Mouse (Mus musculus) gonadal fat pad, adult 2 months (tissue): ENCODE results near the gene Mllt6. TPM values are rescaled to one million over a fixed set of nuclear protein-coding genes. Genes with fewer than 3 reads are reported as not detected.
"Not testable (repeated sequence)": the region's sequence is repeated elsewhere in the genome, so short reads cannot be mapped to it uniquely, and the experiment has no call there.

Experiments used
- DNase-seq: peaks from one replicate; pipeline ENCODE4 v3.0.0-alpha.2; 2012; ENCODE audit warnings: low read depth
- polyA plus RNA-seq: library from polyadenylated mRNA; depleted of rRNA; stranded (reverse); fragments of >200 nt; gene quantifications from 2 replicates; pipeline ENCODE4 v1.2.3, GENCODE M21; 2012; rRNA removed

Mllt6 gene
- 24.5 and 28.8 TPM in 2 replicates for polyA plus RNA-seq

DNA sequence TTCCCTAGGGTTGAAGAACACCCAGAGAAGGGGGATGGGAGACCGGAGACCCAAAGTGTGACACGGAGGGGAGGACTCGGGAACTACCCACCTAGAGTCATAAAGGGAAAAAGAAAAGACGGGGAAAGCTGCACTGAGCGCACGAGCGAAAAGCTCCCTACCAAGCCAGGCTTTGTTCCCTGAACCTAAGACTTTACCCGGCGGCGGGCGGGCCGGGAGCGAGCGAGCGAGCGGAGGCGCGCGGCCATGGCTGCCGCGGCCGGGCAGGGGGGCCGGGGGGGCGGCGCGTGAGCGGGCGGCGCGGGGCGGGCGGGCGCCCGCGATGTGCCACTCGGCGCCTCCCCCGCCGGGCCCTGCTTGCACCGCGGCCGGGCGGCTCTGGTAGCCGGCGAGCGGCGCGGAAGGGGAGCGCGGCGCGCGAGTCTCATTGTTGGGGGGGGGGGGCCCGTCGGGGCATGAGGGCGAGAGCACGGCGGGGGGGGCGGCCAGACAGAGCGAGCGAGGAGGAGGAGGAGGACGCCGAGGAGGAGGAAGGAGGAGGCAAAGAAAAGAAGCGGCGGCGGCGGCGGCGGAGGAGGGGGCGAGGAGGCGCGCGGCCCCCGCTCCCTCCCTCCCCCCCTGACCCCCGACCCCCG, at the start of gene Mllt6:
TSS of gene Mllt6 (plus strand) at position 522 of the 635 bp plus-strand sequence.
- no peak for DNase-seq

DNA sequence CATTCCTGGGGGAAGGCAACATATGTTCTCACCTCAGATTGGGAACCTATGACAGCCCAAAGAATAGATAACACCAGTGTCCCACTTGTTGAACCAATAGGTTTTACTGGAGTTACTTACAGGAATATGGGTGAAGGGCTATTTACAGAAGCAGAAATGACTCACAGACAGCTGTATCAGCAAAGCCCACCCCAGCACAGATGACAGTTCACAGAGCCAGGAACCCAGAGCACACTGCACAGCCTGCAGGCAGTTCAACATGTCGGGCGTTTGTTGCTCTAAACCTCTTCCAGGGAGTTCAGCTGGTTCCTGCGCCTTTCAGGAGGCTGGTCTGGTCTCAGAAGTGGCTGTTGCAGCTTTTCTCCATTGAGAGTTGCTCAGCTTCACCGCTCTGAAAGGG, 47.9 kb upstream of the Mllt6 start:
- no peak for DNase-seq

GRCm38 (mm10) chr11:97618368-97618767, 44.8 kb upstream of the Mllt6 start:
- DNase-seq = no peak

GRCm38 (mm10) chr11:97619391-97619795, 43.8 kb upstream of the Mllt6 start:
- no peak for DNase-seq

DNA sequence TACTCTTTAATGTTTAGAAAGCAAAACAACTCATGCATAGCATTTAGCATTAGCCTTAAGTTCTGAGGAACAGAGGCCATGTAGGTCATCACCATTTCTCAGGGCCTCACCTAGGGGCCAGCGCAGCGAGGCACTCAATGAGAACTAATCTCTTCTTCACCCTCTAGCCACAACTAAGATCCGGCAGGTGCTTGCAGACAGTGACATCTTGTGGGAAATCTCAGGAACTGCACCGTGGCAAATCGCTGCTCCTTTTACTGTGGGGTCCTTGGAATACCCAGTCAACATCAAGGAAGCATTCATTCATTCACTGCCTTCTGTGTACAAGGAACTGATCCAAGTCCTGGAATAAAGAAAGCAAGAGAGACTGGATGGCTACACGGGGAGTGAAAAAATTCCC, 40.8 kb upstream of the Mllt6 start:
- DNase-seq = no peak

DNA sequence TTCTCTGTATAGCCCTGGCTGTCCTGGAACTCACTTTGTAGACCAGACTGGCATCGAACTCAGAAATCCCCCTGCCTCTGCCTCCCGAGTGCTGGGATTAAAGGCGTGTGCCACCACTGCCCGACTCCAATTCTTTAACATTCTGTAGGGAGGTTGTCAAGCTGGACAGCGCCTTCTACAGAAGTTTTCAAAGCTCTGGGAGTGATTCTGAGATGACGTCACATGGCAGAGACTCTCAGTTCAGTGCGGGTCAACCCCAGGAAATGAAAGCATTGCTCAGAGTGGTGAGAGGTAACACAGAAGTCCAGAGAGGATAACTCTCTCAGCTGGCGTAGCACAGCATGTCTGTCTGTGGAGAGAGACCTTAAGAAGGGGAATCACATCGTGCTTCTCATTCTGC, 40.0 kb upstream of the Mllt6 start:
- DNase-seq = no peak

DNA sequence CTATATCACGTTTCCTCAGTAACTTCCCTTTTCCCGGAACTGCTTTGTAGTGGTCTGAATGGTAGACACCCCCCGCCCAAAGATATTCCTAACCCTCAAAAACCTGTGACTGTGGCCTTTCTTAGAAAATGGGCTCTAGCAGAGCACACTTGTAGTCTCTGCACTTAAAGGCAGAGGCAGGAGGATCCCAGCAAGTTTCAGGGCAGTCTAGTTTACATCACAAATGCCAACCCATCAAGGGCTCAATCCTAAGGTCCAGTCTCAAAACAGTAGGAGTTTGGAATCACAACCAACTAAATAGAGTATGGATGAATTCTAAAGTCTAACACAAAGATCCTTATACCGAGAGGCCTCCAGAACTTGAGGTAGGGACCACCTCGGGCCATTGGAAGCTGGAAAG, 37.7 kb upstream of the Mllt6 start:
- no peak for DNase-seq

GRCm38 (mm10) chr11:97626431-97626830, 36.8 kb upstream of the Mllt6 start:
- no peak for DNase-seq

DNA sequence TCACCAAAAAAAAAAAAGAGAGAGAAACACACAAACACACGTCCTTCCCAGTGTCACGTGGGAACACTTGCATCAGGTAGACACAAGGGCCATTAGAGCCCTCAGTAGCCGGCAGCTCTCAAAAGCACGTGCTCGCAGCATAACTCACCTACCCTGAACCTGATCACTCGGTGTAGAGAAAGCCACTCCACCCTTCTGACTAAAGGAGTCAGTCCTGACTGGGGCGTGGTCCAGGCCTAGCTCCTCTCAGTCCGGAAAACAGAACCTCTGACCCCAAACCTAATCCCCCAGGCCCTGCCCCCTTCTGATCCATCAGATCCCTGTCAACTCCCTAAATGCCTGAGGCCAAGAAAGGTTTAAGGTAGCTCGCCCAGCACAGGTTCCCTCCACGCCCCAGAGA, 36.4 kb upstream of the Mllt6 start:
- DNase-seq = no peak

DNA sequence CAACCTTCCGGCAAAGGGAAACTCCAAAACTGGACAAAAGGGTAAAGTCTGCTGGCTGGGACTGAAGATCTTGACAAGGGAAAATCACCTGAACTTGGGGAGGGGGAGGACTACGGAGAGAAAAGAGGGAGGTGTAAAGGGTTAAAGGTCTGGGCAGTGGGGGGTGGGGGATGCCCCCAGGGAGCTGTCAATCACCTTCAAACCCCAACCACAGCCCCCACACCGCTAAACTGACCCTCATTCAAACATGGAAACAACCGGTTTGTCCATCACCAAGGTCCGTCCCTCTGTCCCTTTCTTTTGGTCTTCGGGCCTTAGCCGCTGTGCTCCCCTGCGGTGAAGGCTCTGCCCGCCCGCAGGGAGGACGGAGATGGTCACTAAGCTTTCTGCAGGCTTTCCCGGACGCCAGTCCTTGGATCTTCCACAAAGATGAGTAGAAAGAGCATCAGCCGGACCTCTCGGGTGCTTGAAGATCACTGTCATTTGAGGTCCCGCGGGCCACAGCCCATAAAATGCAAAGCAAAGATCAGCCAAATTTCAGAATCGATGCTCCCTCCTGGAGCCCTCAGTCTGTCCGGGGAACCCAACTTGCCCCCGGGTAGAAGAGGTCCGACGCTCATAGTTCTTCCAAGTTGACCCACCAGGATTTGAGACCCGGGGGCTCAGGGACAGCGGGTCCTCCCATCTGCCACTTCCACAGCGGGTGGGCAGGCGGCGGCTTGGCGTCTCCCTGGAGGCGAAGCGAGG, 35.5 kb upstream of the Mllt6 start:
- no peak for DNase-seq

DNA sequence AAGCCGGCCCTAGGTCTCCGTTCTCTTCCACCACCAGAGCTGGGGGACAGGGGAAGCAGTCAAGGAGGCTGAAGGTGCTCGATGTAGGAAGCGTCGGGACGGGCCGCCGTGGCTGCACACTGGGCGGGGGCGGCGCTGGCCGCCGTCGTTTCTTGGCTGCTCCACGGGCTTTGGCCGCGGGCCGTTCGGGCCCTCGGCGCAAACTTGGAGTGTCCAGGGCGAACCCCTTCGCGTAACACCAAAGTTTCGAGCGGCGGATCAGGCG, 35.0 kb upstream of the Mllt6 start:
- no peak for DNase-seq

- no peak for DNase-seq
Measured at GRCm38 (mm10) chr11:97628568-97629518, 34.4 kb upstream of the Mllt6 start.

DNA sequence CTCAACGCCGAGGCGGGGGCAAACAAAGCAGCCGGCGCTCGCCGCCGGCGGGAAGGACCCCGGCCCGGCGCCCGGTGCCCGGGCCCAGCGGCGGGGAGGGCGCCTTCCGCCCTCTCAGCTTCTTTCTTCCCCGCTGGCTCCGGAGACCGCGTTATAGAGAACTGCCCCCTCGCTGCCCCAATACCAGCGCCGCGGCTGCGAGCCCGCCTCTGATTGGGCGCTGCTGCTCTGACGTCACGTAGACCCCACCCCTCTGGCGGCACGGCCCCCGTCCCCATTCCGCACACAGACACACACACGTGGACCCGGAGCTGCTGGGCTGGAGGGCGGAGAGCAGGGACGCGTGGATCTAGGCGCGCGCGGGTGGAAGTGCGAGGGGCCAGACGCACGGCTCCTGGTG, 33.6 kb upstream of the Mllt6 start, which contains the start of gene Epop:
TSS of gene Epop (minus strand) at position 127 of the 400 bp plus-strand sequence.
- DNase-seq = no peak

GRCm38 (mm10) chr11:97631046-97631445, 32.2 kb upstream of the Mllt6 start:
- no peak for DNase-seq

DNA sequence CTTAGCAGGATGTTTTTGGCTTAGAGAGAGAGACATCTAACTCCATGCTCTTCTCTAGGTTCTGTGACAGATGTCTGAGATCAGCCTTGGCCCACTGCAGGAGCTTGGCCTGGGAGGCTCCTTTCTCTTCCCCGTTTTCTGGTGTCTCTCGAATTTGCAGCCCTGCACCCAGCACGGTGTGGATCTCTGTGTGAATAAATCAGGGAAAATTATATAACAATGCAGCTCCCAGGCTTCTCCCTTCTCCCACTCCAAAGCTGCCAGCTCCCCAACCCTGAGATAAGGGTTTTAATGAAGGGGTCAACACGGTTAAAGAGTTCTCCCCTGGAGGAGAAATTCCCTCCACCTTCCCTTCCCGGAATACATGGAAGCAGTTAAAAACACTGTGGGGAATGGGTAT, 31.7 kb upstream of the Mllt6 start:
- no peak for DNase-seq

DNA sequence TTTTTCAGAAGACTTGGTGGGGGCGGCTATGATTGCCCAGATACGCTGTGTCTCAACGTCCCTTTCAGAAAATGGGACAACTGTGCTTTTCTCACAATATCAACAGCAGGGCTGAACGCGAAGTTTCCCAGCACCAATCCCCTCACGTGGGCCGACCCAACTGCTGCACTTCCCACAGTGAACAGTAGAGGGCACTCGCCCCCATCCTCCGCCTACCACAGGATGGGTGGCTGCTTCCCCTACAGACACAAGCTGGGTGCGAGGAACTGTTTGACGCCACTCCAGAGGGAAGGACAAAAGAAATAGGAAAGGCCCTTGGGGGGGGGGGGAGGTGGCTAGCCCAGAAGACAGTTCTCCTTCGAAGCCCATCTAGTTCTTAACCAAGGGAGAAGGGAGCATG, 31.3 kb upstream of the Mllt6 start:
- no peak for DNase-seq

DNA sequence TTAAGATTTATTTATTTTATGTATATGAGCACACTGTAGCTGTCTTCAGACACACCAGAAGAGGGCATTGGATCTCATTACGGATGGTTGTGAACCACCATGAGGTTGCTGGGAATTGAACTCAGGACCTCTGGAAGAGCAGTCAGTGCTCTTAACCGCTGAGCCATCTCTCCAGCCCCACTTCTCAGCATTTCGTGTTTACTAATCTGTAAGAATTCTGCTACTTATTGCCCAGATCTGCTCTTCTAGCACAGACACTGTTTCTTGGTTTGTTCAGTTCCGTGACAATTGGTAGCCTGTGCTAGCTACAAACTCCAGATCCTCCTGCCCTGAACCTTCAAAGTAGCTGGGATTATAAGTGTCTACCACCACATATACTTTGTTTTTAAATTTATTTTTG, 30.8 kb upstream of the Mllt6 start:
- not testable (repeated sequence) for DNase-seq

GRCm38 (mm10) chr11:97635468-97636019, 27.7 kb upstream of the Mllt6 start:
- DNase-seq = no peak

- no peak for DNase-seq
Measured at GRCm38 (mm10) chr11:97641668-97642067, 21.5 kb upstream of the Mllt6 start.

GRCm38 (mm10) chr11:97642746-97643145, 20.5 kb upstream of the Mllt6 start:
- no peak for DNase-seq

DNA sequence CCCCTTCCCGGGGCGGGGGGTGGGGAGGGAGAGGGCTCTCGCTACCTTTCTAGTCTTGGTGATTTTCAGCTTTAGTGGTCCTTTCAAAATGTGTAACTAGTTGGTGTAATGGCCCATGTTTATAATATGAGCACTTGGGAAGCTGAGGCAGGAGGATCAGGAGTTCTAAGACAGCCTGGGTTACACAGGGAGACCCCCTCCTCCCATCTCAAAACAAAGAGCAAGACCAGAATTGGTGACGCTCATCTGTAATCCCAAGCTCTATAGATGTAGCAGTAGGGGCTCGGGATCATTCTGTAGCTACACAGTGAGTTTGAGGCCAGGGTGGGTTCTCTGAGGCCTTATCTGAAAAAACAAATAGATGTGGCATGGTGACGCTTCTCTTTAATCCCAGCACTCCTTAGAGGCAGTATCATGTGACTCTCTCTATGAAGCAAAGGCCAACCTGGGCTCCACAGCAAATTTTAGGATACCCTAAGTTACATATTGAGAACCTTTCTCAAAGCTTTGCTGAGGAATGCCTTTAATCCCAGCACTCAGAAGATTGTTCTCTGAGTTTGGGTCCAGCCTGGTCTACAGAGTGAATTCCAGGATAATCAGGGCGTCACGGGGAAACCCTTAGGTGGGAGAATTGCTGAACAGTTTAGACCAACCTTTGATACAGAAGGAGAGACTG, 19.7 kb upstream of the Mllt6 start:
- DNase-seq = no peak

GRCm38 (mm10) chr11:97644834-97645233, 18.4 kb upstream of the Mllt6 start:
- DNase-seq = no peak
